Mouse (Mus musculus) embryonic facial prominence, embryonic 12.5 days (tissue): ENCODE data around the gene Prss43. TPM values are rescaled to one million over a fixed set of nuclear protein-coding genes. Genes with fewer than 3 reads are reported as not detected.

Source experiments
- ATAC-seq: fragments of 200-750 bp; cut with Nextera tagmentation; 2 replicates; pipeline ENCODE4 v1.8.0; 2017; ENCODE audit not compliant: insufficient number of reproducible peaks, insufficient read depth, low FRiP score, low TSS enrichment
- H3K27ac ChIP-seq: fragments of 300-500 bp; sonication (generic); 2 replicates; pipeline ENCODE4 v1.5.1; 2016; ENCODE audit warnings: mild to moderate bottlenecking
- H3K27me3 ChIP-seq: fragments of 300-500 bp; sonication (generic); 2 replicates; pipeline ENCODE4 v1.6.1; 2016; ENCODE audit warnings: mild to moderate bottlenecking, moderate library complexity
- H3K36me3 ChIP-seq: fragments of 300-500 bp; sonication (generic); 2 replicates; pipeline ENCODE4 v1.6.1; 2016; ENCODE audit warnings: mild to moderate bottlenecking
- H3K4me1 ChIP-seq: fragments of 300-500 bp; sonication (generic); 2 replicates; pipeline ENCODE4 v1.6.1; 2016
- H3K4me2 ChIP-seq: fragments of 300-500 bp; sonication (generic); replicated peaks from 2 replicates; pipeline ENCODE4 v1.6.1; 2016; ENCODE audit warnings: mild to moderate bottlenecking, moderate library complexity
- H3K4me3 ChIP-seq: fragments of 300-500 bp; sonication (generic); 2 replicates; pipeline ENCODE4 v1.5.1; 2016; ENCODE audit warnings: mild to moderate bottlenecking
- H3K9ac ChIP-seq: fragments of 300-500 bp; sonication (generic); 2 replicates; pipeline ENCODE4 v1.6.1; 2016; ENCODE audit warnings: mild to moderate bottlenecking, moderate library complexity
- H3K9me3 ChIP-seq: fragments of 300-500 bp; sonication (generic); 2 replicates; pipeline ENCODE4 v1.6.1; 2016; ENCODE audit warnings: mild to moderate bottlenecking, moderate library complexity
- WGBS: fragments of 180-500 bp; shearing (Covaris S2); methylation state at CpG from one replicate; pipeline ENCODE4 v1.1.7; 2016; 5-methylcytosine and 5-hydroxymethylcytosine counted together
- polyA plus RNA-seq: library from polyadenylated mRNA; unstranded; fragments of >200 nt; fragmentation: Nextera tagmentation; extraction: Ambion mirVana; gene quantifications from 2 replicates; pipeline ENCODE4 v1.2.1, GENCODE M21; 2016

Gene Prss43
- polyA plus RNA-seq, 1 experiment from 2014 or later, result not detected

- 84% methylated on average over 10 of the region's 10 CpGs for WGBS
- no peak for ATAC-seq
These were observed 17.7 kb downstream of the Prss43 start, which contains the start of gene Prss46 for GRCm38 (mm10) chr9:110844206-110844605. Gene Prss46 (plus strand): TSS chr9:110844506.

GRCm38 (mm10) chr9:110849162-110849561 lies 22.7 kb downstream of the Prss43 start:
- H3K27me3 ChIP-seq, result no peaks in the 10 kb centered on the region
- no peak for ATAC-seq
- H3K9ac ChIP-seq, result no peak overlapping the region
- H3K36me3 ChIP-seq, result no peaks in the 10 kb centered on the region
- H3K9me3 ChIP-seq, result no peaks in the 10 kb centered on the region
- no peaks in the 10 kb centered on the region for H3K4me1 ChIP-seq
- no peak overlapping the region for H3K4me2 ChIP-seq
- no peak overlapping the region for H3K27ac ChIP-seq
- H3K4me3 ChIP-seq, result no peak overlapping the region
- WGBS, result 80% methylated on average over 7 of the region's 7 CpGs

More at GRCm38 (mm10) chr9:110844206-110844605, 17.7 kb downstream of the Prss43 start, which contains the start of gene Prss46:
- Histone ChIP-seq H3K4me3 (no peak within 1 kb of the TSS), H3K9me3 (no peaks in the 10 kb centered on the region), H3K36me3 (no peaks in the 10 kb centered on the region), H3K27me3 (no peaks in the 10 kb centered on the region), H3K4me1 (no peaks in the 10 kb centered on the region), H3K4me2 (no peak within 1 kb of the TSS), H3K9ac (no peak within 1 kb of the TSS), H3K27ac (no peak within 1 kb of the TSS)

- no peaks in the 10 kb centered on the region for H3K36me3 ChIP-seq
- 67% methylated on average over 7 of the region's 7 CpGs for WGBS
- no peak overlapping the region for H3K27ac ChIP-seq
- peaks cover 9% of the 10 kb centered on the region for H3K4me1 ChIP-seq
- H3K4me3 ChIP-seq, result no peak overlapping the region
- H3K27me3 ChIP-seq, result peaks cover 23% of the 10 kb centered on the region
- no peak overlapping the region for H3K4me2 ChIP-seq
- no peaks in the 10 kb centered on the region for H3K9me3 ChIP-seq
- H3K9ac ChIP-seq, result no peak overlapping the region
- ATAC-seq, result no peak
These were observed 29.4 kb downstream of the Prss43 start for GRCm38 (mm10) chr9:110855903-110856302.

GRCm38 (mm10) chr9:110856920-110857319 lies 30.4 kb downstream of the Prss43 start:
- no peak for ATAC-seq
- Histone ChIP-seq H3K9ac (no peak overlapping the region), H3K27me3 (peaks cover 27% of the 10 kb centered on the region), H3K4me3 (no peak overlapping the region), H3K4me2 (no peak overlapping the region), H3K9me3 (no peaks in the 10 kb centered on the region), H3K36me3 (no peaks in the 10 kb centered on the region), H3K4me1 (peaks cover 9% of the 10 kb centered on the region), H3K27ac (no peak overlapping the region)
- 66% methylated on average over 4 of the region's 4 CpGs for WGBS

GRCm38 (mm10) chr9:110857781-110858472 lies 31.4 kb downstream of the Prss43 start, which contains the start of gene Prss50:
Gene Prss50 (plus strand): TSS chr9:110857967.
- no peaks in the 10 kb centered on the region for H3K36me3 ChIP-seq
- H3K9ac ChIP-seq, result peak within 1 kb of the TSS; percentile 34; the same call in 1 of the 2 replicates
- peak within 1 kb of the TSS; percentile 56 for H3K4me2 ChIP-seq
- ATAC-seq, result no peak
- peak within 1 kb of the TSS; percentile 31 for H3K4me3 ChIP-seq
- 6% methylated on average over 46 of the region's 50 CpGs for WGBS
- H3K27me3 ChIP-seq, result peaks cover 27% of the 10 kb centered on the region
- no peak within 1 kb of the TSS for H3K27ac ChIP-seq
- H3K9me3 ChIP-seq, result no peaks in the 10 kb centered on the region
- H3K4me1 ChIP-seq, result peaks cover 9% of the 10 kb centered on the region

GRCm38 (mm10) chr9:110858523-110858922 lies 32.0 kb downstream of the Prss43 start:
- peaks cover 9% of the 10 kb centered on the region for H3K4me1 ChIP-seq
- H3K36me3 ChIP-seq, result no peaks in the 10 kb centered on the region
- no peak overlapping the region for H3K27ac ChIP-seq
- WGBS, result 38% methylated on average over 5 of the region's 5 CpGs
- H3K4me3 ChIP-seq, result no peak overlapping the region
- H3K9me3 ChIP-seq, result no peaks in the 10 kb centered on the region
- peaks cover 27% of the 10 kb centered on the region for H3K27me3 ChIP-seq
- H3K9ac ChIP-seq, result no peak overlapping the region
- no peak overlapping the region for H3K4me2 ChIP-seq
- no peak for ATAC-seq

GRCm38 (mm10) chr9:110858967-110859596 lies 32.6 kb downstream of the Prss43 start:
- no peaks in the 10 kb centered on the region for H3K9me3 ChIP-seq
- H3K27me3 ChIP-seq, result peaks cover 27% of the 10 kb centered on the region
- H3K9ac ChIP-seq, result no peak overlapping the region
- H3K4me1 ChIP-seq, result peaks cover 9% of the 10 kb centered on the region
- H3K4me2 ChIP-seq, result no peak overlapping the region
- ATAC-seq, result no peak
- no peak overlapping the region for H3K4me3 ChIP-seq
- no peak overlapping the region for H3K27ac ChIP-seq
- WGBS, result 82% methylated on average over 5 of the region's 5 CpGs
- no peaks in the 10 kb centered on the region for H3K36me3 ChIP-seq

GRCm38 (mm10) chr9:110871030-110871429 lies 44.5 kb downstream of the Prss43 start:
- no peak overlapping the region for H3K27ac ChIP-seq
- H3K4me3 ChIP-seq, result no peak overlapping the region
- H3K9me3 ChIP-seq, result no peaks in the 10 kb centered on the region
- no peak overlapping the region for H3K4me2 ChIP-seq
- H3K27me3 ChIP-seq, result peaks cover 29% of the 10 kb centered on the region
- H3K36me3 ChIP-seq, result no peaks in the 10 kb centered on the region
- H3K9ac ChIP-seq, result no peak overlapping the region
- ATAC-seq, result no peak
- 17% methylated on average over 7 of the region's 7 CpGs for WGBS
- peaks cover 20% of the 10 kb centered on the region for H3K4me1 ChIP-seq

GRCm38 (mm10) chr9:110873681-110874659 lies 47.5 kb downstream of the Prss43 start:
- H3K27ac ChIP-seq, result no peak overlapping the region
- ATAC-seq, result no peak
- H3K36me3 ChIP-seq, result no peaks in the 10 kb centered on the region
- peaks cover 45% of the 10 kb centered on the region for H3K27me3 ChIP-seq
- peak overlapping the region; percentile 26 for H3K4me3 ChIP-seq
- peaks cover 20% of the 10 kb centered on the region for H3K4me1 ChIP-seq
- H3K9ac ChIP-seq, result 0 out of 2 replicates have a peak overlapping the region, but pooled peaks have one; percentile 9
- WGBS, result 10% methylated on average over 40 of the region's 40 CpGs
- H3K4me2 ChIP-seq, result peak overlapping the region; percentile 54
- H3K9me3 ChIP-seq, result no peaks in the 10 kb centered on the region

GRCm38 (mm10) chr9:110874660-110875191 lies 48.2 kb downstream of the Prss43 start:
- Histone ChIP-seq H3K4me3 (no peak overlapping the region), H3K9me3 (no peaks in the 10 kb centered on the region), H3K9ac (no peak overlapping the region), H3K27ac (no peak overlapping the region), H3K27me3 (peaks cover 52% of the 10 kb centered on the region), H3K4me1 (peaks cover 25% of the 10 kb centered on the region), H3K36me3 (no peaks in the 10 kb centered on the region), H3K4me2 (no peak overlapping the region)
- no peak for ATAC-seq
- 8% methylated on average over 3 of the region's 3 CpGs for WGBS

GRCm38 (mm10) chr9:110875288-110875695 lies 48.8 kb downstream of the Prss43 start:
- peaks cover 58% of the 10 kb centered on the region for H3K27me3 ChIP-seq
- WGBS, result 24% methylated on average over 4 of the region's 6 CpGs
- no peak overlapping the region for H3K4me3 ChIP-seq
- H3K9me3 ChIP-seq, result no peaks in the 10 kb centered on the region
- ATAC-seq, result no peak
- peaks cover 28% of the 10 kb centered on the region for H3K4me1 ChIP-seq
- H3K27ac ChIP-seq, result no peak overlapping the region
- H3K4me2 ChIP-seq, result no peak overlapping the region
- no peaks in the 10 kb centered on the region for H3K36me3 ChIP-seq
- no peak overlapping the region for H3K9ac ChIP-seq
